Mouse (Mus musculus) hindbrain, embryonic 11.5 days (tissue): ENCODE results near the gene Mlana. TPM values are rescaled to one million over a fixed set of nuclear protein-coding genes. Genes with fewer than 3 reads are reported as not detected.
A peak's percentile ranks its signal among the peaks of the same experiment; 100 is the strongest.

ENCODE experiments used
- ATAC-seq: fragments of 200-750 bp; cut with Nextera tagmentation; 2 replicates; pipeline ENCODE4 v1.8.0; 2017; ENCODE audit warnings: mild to moderate bottlenecking, moderate TSS enrichment, moderate library complexity; ENCODE audit not compliant: low FRiP score
- DNase-seq: peaks from one replicate; pipeline ENCODE4 v3.0.0-alpha.2; 2015; ENCODE audit warnings: low spot score
- H3K27ac ChIP-seq: fragments of 300-500 bp; sonication (generic); 2 replicates; pipeline ENCODE4 v1.5.1; 2014; ENCODE audit warnings: mild to moderate bottlenecking, low read depth, low read length
- H3K27me3 ChIP-seq: fragments of 300-500 bp; sonication (generic); 2 replicates; pipeline ENCODE4 v1.6.1; 2014; ENCODE audit warnings: mild to moderate bottlenecking, low read length, moderate library complexity, mixed read lengths; ENCODE audit not compliant: control insufficient read depth, insufficient read depth
- H3K36me3 ChIP-seq: fragments of 300-500 bp; sonication (generic); 2 replicates; pipeline ENCODE4 v1.6.1; 2014; ENCODE audit warnings: mild to moderate bottlenecking, low read length, moderate library complexity, mixed read lengths; ENCODE audit not compliant: control insufficient read depth, insufficient read depth
- H3K4me1 ChIP-seq: fragments of 300-500 bp; sonication (generic); replicated peaks from 2 replicates; pipeline ENCODE4 v1.6.1; 2014; ENCODE audit warnings: low read length, mixed read lengths; ENCODE audit not compliant: control insufficient read depth, insufficient read depth
- H3K4me2 ChIP-seq: fragments of 300-500 bp; sonication (generic); replicated peaks from 2 replicates; pipeline ENCODE4 v1.6.1; 2014; ENCODE audit warnings: mild to moderate bottlenecking, low read depth, low read length
- H3K4me3 ChIP-seq: fragments of 300-500 bp; sonication (generic); 2 replicates; pipeline ENCODE4 v1.5.1; 2014; ENCODE audit warnings: low read depth, low read length
- H3K9ac ChIP-seq: fragments of 300-500 bp; sonication (generic); 2 replicates; pipeline ENCODE4 v1.6.1; 2014; ENCODE audit warnings: low read depth, low read length
- H3K9me3 ChIP-seq: fragments of 300-500 bp; sonication (generic); 2 replicates; pipeline ENCODE4 v1.6.1; 2016; ENCODE audit warnings: low read length; ENCODE audit not compliant: control insufficient read depth
- WGBS: fragments of 180-500 bp; shearing (Covaris S2); extraction: QIAGEN DNeasy Blood & Tissue Kit; methylation state at CpG from one replicate; pipeline ENCODE4 v1.1.7; 2014; 5-methylcytosine and 5-hydroxymethylcytosine counted together
- polyA plus RNA-seq: library from polyadenylated mRNA; unstranded; fragments of >200 nt; fragmentation: Nextera tagmentation; extraction: Ambion mirVana; gene quantifications from 2 replicates; pipeline ENCODE4 v1.2.1, GENCODE M21; 2014

The Mlana gene
- polyA plus RNA-seq, 1 experiment from 2014 or later = 0.19 TPM

DNA sequence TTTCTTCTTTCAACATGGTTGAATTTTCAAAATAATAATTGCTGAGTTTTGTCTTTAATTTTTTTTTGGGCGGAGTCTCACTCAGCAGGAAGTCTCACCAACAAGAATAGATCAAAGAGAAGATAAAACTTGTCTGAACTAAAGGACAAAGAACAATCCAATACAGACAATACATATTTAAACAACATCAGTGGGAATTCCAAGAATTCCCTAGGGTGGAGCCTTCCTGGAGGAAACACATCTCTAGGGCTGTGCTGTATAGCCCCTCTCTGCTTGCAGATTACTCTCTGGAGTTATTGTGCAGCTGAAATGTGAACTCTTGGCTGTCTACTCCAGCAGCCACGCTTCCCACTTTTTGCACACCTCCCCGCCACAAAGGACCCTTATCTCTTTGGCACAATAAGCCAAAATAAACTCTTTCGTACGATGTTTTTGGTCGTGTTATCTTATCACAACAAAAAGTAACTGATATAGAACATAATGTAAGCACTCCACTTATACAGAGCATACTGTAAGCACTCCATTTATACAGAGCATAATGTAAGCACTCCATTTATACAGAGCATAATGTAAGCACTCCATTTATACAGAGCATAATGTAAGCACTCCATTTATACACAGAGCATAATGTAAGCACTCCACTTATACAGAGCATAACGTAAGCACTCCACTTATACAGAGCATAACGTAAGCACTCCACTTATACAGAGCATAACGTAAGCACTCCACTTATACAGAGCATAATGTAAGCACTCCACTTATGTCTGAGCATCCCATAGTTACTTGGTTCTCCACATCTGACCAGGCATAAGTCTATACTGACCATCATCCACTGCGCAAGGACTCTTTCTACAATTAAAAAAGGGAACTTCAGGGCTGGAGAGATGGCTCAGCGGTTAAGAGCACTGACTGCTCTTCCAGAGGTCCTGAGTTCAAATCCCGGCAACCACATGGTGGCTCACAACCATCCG lies 17.2 kb upstream of the Mlana start:
- no peak overlapping the region for H3K4me2 ChIP-seq
- H3K9ac ChIP-seq = no peak overlapping the region
- no peak for DNase-seq
- H3K27ac ChIP-seq = no peak overlapping the region
- no peaks in the 10 kb centered on the region for H3K4me1 ChIP-seq
- no peaks in the 10 kb centered on the region for H3K9me3 ChIP-seq
- WGBS = 91% methylated on average over 13 of the region's 13 CpGs
- H3K27me3 ChIP-seq = no peaks in the 10 kb centered on the region
- no peaks in the 10 kb centered on the region for H3K36me3 ChIP-seq
- no peak for ATAC-seq
- H3K4me3 ChIP-seq = no peak overlapping the region

DNA sequence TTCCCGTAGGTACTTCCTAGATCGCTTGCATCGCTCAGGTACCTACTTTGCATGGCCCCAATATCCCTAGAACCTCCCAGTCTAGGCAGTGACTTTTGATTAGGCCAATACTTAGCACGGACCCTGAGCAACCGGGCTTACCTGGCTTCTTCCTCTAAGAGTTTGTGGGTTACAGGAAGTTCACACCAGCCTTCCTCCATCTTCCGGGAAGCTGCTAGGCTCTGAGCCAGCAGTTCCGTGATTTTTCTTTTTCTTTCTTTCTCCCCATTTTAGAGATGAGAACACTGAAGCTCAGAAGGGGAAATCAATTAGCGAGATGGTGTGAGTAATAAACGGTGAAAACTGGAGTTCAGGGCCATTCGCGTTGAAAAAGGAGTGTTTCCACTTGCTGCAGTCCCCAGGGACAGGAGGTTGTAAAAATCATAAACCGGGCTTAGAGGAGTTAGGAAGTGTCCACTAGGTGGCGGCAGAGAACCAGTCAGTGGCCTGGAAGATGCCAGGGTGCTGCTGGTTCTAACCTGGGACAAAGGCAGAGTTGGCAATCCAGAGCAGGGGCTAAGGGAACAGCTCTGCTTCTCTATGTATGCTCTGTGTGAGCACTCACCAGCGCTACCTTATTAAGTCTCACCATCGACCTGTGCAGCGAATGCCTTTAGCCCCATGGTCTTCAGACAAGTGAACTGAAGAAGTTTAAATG lies 13.6 kb upstream of the Mlana start:
- no peak for ATAC-seq
- H3K4me1 ChIP-seq = no peaks in the 10 kb centered on the region

DNA sequence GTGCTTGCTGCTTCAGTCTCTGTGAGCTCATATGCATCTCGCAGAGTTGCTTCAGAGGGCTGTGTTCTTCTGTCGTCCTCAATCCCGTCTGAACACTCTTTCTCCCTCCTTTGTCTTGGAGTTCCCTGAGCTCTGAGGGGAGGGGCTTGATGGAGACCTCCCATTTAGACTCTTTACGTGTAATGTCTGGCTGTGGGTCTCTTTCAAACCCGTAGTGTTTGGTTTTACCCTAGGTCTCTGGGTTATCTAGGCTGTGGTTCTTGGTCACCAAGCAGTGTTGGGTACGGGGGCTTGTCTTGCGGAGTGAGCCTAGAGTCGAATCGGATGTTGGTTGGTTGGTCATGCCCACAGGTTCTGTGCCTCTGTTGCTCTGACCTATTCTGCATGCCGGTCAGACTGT lies 2.6 kb upstream of the Mlana start:
- Histone ChIP-seq H3K4me3 (no peak overlapping the region), H3K9ac (no peak overlapping the region), H3K9me3 (no peaks in the 10 kb centered on the region), H3K36me3 (no peaks in the 10 kb centered on the region), H3K4me2 (no peak overlapping the region), H3K27me3 (no peaks in the 10 kb centered on the region), H3K4me1 (no peaks in the 10 kb centered on the region), H3K27ac (no peak overlapping the region)
- no peak for DNase-seq
- ATAC-seq = no peak
- 87% methylated on average over 10 of the region's 10 CpGs for WGBS

More for the DNA sequence above, 13.6 kb upstream of the Mlana start:
- Histone ChIP-seq H3K4me3 (no peak overlapping the region), H3K9ac (no peak overlapping the region), H3K36me3 (no peaks in the 10 kb centered on the region), H3K9me3 (no peaks in the 10 kb centered on the region), H3K27me3 (no peaks in the 10 kb centered on the region), H3K27ac (no peak overlapping the region), H3K4me2 (no peak overlapping the region)
- WGBS = 52% methylated on average over 16 of the region's 16 CpGs
- peak; percentile 87 for DNase-seq

GRCm38 (mm10) chr19:29696309-29696708 lies 1.3 kb upstream of the Mlana start:
- Histone ChIP-seq H3K4me2 (no peak overlapping the region), H3K27ac (no peak overlapping the region), H3K4me1 (no peaks in the 10 kb centered on the region), H3K36me3 (no peaks in the 10 kb centered on the region), H3K9me3 (no peaks in the 10 kb centered on the region), H3K9ac (no peak overlapping the region), H3K27me3 (no peaks in the 10 kb centered on the region), H3K4me3 (no peak overlapping the region)
- no peak for DNase-seq
- 96% methylated on average over 4 of the region's 4 CpGs for WGBS
- no peak for ATAC-seq

DNA sequence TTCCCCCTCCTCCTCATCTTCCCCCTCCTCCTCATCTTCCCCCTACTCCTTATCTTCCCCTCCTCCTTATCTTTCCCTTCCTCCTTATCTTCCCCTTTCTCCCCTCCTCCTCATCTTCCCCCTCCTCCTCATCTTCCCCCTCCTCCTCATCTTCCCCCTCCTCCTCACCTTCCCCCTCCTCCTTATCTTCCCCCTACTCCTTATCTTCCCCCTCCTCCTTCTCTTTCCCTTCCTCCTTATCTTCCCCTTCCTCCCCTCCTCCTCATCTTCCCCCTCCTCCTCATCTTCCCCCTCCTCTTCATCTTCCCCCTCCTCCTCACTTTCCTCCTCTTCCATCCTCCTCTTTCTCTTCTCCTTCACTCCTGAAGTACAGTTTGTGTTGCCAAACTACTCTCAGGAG lies 784 bp upstream of the Mlana start:
- no peaks in the 10 kb centered on the region for H3K9me3 ChIP-seq
- ATAC-seq = no peak
- H3K4me1 ChIP-seq = no peaks in the 10 kb centered on the region
- no peak overlapping the region for H3K4me2 ChIP-seq
- H3K27me3 ChIP-seq = no peaks in the 10 kb centered on the region
- H3K36me3 ChIP-seq = no peaks in the 10 kb centered on the region
- no peak overlapping the region for H3K27ac ChIP-seq
- DNase-seq = no peak
- H3K4me3 ChIP-seq = no peak overlapping the region
- H3K9ac ChIP-seq = no peak overlapping the region

GRCm38 (mm10) chr19:29701707-29702106 lies 4.1 kb downstream of the Mlana start:
- no peak for ATAC-seq

DNA sequence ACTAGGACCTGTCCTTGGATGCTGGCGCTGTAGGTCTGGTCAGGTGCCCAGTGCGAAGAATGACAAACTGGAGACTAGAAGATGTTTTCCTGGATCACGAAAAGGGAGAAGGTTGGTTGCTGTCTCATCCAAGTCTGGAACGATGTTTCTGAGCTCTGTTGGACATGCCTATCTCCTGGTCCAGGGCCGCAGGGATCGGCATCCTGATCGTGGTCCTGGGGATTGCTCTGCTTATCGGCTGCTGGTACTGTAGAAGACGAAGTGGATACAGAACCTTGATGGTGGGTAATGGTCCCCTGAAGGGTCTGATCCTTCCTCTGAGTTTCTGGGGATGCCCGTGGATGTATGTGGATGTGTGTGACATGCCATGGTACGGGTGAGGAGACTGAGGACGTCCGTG lies 6.8 kb downstream of the Mlana start:
- Histone ChIP-seq H3K9ac (no peak overlapping the region), H3K27ac (no peak overlapping the region), H3K4me3 (no peak overlapping the region), H3K4me2 (no peak overlapping the region), H3K9me3 (no peaks in the 10 kb centered on the region), H3K27me3 (no peaks in the 10 kb centered on the region), H3K36me3 (no peaks in the 10 kb centered on the region), H3K4me1 (no peaks in the 10 kb centered on the region)
- no peak for ATAC-seq
- 94% methylated on average over 13 of the region's 13 CpGs for WGBS
- DNase-seq = no peak

More at GRCm38 (mm10) chr19:29701707-29702106, 4.1 kb downstream of the Mlana start:
- no peak for DNase-seq
- Histone ChIP-seq H3K4me3 (no peak overlapping the region), H3K9me3 (no peaks in the 10 kb centered on the region), H3K4me1 (no peaks in the 10 kb centered on the region), H3K27me3 (no peaks in the 10 kb centered on the region), H3K36me3 (no peaks in the 10 kb centered on the region), H3K27ac (no peak overlapping the region), H3K4me2 (no peak overlapping the region), H3K9ac (no peak overlapping the region)
- 63% methylated on average over 4 of the region's 4 CpGs for WGBS

GRCm38 (mm10) chr19:29707314-29707898 lies 9.8 kb downstream of the Mlana start:
- no peak for ATAC-seq
- DNase-seq = no peak
- 90% methylated on average over 9 of the region's 9 CpGs for WGBS
- Histone ChIP-seq H3K9me3 (no peaks in the 10 kb centered on the region), H3K4me1 (no peaks in the 10 kb centered on the region), H3K27me3 (no peaks in the 10 kb centered on the region), H3K4me2 (no peak overlapping the region), H3K4me3 (no peak overlapping the region), H3K9ac (no peak overlapping the region), H3K36me3 (no peaks in the 10 kb centered on the region), H3K27ac (no peak overlapping the region)
